Mouse (Mus musculus): ENCODE measurements at regions not wholly inside any gene's neighbourhood (a gene's known extent, or its start where the extent isn't known, plus 50 kb on each side); places are given as distances from the start of the nearest gene placed in this dataset.
A peak's percentile ranks its signal among the peaks of the same experiment; 100 is the strongest.

DNA sequence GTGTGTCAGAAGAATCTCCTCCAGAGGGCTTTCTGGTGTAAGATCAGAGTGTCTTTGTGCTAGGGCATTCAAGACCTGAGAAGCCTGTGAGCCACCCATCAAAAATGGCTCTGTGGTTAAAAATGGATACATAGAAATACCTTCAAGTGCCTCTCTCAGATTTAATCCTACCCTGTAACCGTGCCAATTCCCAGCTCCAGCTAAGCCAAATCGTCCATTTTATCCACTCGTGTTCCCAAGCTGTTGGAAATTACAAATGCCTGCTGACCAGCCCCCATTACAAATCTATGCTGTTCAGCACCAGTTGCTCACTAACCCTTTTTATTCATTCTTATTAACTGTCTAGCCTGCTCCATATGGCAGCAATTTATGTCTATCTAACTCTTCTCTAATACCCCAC is 278.3 kb upstream of the Pkdcc start:
- H3K27ac ChIP-seq (ENCODE audit: insufficient read depth, low read length) = no peak overlapping the region
- no peak overlapping the region for H3K4me3 ChIP-seq (ENCODE audit: insufficient read depth, low read length)
- TF ChIP-seq CTCF (IDR thresholded peaks at IDR 0.05; ENCODE audit: extremely low read depth, insufficient read depth, low read length) (no peak), POLR2A (IDR thresholded peaks at IDR 0.05; ENCODE audit: extremely low read depth, insufficient read depth, low read length) (no peak)
- H3K4me1 ChIP-seq (ENCODE audit: control insufficient read depth, insufficient read depth, low read length) = no peaks in the 10 kb centered on the region

DNA sequence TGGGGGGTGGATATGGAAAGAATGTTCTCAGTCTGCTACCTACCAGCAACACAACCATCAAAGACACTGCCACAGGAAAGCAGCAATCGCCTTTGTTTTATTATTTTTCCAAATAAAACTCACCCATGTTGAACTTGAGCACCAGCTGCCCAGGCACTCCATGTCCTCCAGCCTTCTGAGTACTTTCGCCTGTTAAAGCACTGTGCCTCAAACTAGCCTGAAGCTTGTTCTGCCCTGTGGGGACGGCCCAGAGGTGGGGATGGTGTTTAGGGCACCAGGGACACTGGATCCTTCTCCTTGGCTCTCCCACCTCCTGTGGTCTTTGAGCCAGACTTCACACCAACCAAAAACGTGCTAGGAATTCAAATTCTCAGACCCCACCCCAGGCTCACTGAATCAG is 269.0 kb upstream of the Pkdcc start:
- TF ChIP-seq POLR2A (IDR thresholded peaks at IDR 0.05; ENCODE audit: extremely low read depth, insufficient read depth, low read length) (no peak), CTCF (IDR thresholded peaks at IDR 0.05; ENCODE audit: extremely low read depth, insufficient read depth, low read length) (no peak)
- Histone ChIP-seq H3K4me3 (ENCODE audit: insufficient read depth, low read length) (no peak overlapping the region), H3K27ac (ENCODE audit: insufficient read depth, low read length) (no peak overlapping the region), H3K4me1 (ENCODE audit: control insufficient read depth, insufficient read depth, low read length) (no peaks in the 10 kb centered on the region)

DNA sequence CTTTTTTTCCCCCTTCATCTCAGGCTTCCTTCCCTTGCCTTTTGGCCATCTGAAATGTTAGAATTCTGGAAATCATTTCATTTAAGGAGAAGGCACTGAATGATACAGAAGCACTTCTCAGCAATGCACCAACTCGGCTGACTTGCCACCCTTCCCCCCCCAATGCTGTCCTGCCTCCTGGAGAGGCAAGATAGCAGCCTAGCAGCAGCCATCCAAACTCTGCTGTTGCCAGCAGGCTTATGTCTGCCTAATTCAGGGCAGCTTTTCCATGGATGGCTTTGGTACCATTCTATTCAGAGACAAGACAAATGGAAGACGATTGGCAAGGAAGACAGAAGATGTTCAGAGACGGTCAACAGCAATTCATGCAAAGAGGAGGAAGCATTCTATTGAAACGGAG is 265.3 kb upstream of the Pkdcc start:
- Histone ChIP-seq H3K27ac (ENCODE audit: insufficient read depth, low read length) (no peak overlapping the region), H3K4me1 (ENCODE audit: control insufficient read depth, insufficient read depth, low read length) (no peaks in the 10 kb centered on the region), H3K4me3 (ENCODE audit: insufficient read depth, low read length) (no peak overlapping the region)
- TF ChIP-seq POLR2A (IDR thresholded peaks at IDR 0.05; ENCODE audit: extremely low read depth, insufficient read depth, low read length) (no peak), CTCF (IDR thresholded peaks at IDR 0.05; ENCODE audit: extremely low read depth, insufficient read depth, low read length) (no peak)

DNA sequence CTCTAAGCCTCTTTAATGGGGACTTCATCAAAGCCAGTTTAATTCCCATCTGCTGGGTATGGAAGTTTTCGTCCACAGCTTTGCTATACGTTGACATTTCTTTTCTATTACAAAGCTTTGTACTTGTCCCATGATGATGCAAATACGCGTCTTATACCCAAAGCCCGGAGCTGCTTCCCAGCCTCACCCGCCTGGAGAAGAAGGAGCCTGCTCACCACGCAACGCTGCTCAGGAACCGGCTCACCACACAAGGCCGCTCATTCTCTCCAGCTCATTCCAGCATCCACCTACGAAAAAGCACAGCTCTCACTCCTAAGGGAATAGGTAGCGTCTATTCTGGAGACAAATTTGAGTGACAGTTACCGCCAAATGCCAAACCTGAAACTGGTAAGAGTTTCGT is 264.8 kb upstream of the Pkdcc start:
- no peaks in the 10 kb centered on the region for H3K4me1 ChIP-seq (ENCODE audit: control insufficient read depth, insufficient read depth, low read length)
- TF ChIP-seq POLR2A (IDR thresholded peaks at IDR 0.05; ENCODE audit: extremely low read depth, insufficient read depth, low read length) = no peak
- no peak overlapping the region for H3K27ac ChIP-seq (ENCODE audit: insufficient read depth, low read length)
- H3K4me3 ChIP-seq (ENCODE audit: insufficient read depth, low read length) = no peak overlapping the region

DNA sequence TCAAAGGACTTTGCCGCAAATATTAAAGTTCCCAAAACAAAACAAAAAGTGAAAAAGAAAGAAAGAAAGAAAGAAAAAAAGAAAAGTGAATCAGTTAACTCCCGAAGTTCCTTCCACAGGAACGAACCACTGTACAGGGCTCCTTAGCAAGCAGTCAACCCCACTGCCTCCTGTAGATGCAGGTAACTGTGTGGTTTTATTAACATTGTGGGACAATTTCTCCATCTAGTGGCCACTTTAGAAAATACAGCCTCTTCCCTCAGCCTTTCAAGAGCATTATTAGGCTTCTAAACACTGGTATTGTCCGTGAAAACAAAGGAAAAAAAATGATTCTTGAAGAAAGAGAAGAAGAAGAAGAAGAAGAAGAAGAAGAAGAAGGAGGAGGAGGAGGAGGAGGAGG is 257.7 kb upstream of the Pkdcc start:
- TF ChIP-seq POLR2A (IDR thresholded peaks at IDR 0.05; ENCODE audit: extremely low read depth, insufficient read depth, low read length) = no peak
- peak; percentile 43 for TF ChIP-seq CTCF (IDR thresholded peaks at IDR 0.05; ENCODE audit: extremely low read depth, insufficient read depth, low read length)
- Histone ChIP-seq H3K27ac (ENCODE audit: insufficient read depth, low read length) (no peak overlapping the region), H3K4me1 (ENCODE audit: control insufficient read depth, insufficient read depth, low read length) (no peaks in the 10 kb centered on the region), H3K4me3 (ENCODE audit: insufficient read depth, low read length) (no peak overlapping the region)

DNA sequence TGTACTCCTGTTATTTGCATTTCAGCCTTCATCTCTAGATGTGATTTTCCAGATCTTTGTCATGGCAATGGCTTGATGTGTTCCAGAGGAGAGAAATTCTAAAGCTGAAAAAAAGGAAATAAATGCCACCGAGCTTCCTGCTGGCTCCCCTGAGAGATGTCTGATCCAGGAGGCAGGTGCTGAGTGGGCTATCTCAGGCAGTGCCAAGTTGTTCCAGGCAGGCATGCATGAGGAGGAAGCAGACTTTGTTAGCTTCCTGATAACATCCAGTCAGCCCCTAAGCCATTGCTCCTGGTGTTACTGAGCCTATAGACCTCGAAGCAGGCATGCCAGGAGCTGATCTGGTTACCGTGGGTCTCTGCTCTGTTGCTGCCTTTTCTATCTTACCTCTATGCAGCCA is 251.7 kb upstream of the Pkdcc start:
- Histone ChIP-seq H3K27ac (ENCODE audit: insufficient read depth, low read length) (no peak overlapping the region), H3K4me1 (ENCODE audit: control insufficient read depth, insufficient read depth, low read length) (no peaks in the 10 kb centered on the region; the same call in 1 of the 2 replicates), H3K4me3 (ENCODE audit: insufficient read depth, low read length) (no peak overlapping the region)
- TF ChIP-seq POLR2A (IDR thresholded peaks at IDR 0.05; ENCODE audit: extremely low read depth, insufficient read depth, low read length) (no peak), CTCF (IDR thresholded peaks at IDR 0.05; ENCODE audit: extremely low read depth, insufficient read depth, low read length) (no peak)

DNA sequence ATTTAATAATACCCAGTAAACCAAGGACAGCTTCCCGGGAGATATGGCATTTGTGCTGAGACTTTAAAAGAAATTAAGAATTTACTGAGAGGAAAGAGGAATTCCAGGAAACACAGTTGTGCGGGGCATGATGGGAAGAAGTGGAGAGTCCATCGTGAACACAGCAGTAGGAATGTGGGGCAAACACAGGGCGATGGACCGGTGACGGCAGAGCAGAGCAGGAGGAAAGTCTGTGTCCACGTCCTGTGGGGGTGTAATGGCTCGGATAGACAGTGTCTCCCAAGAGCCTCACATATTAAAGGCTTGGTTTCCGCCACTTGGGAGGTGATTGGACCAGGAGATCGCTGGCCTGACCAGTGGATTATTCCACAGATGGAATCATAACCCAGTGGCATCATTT is 215.4 kb upstream of the Pkdcc start:
- TF ChIP-seq POLR2A (IDR thresholded peaks at IDR 0.05; ENCODE audit: extremely low read depth, insufficient read depth, low read length) (no peak), CTCF (IDR thresholded peaks at IDR 0.05; ENCODE audit: extremely low read depth, insufficient read depth, low read length) (no peak)
- Histone ChIP-seq H3K27ac (ENCODE audit: insufficient read depth, low read length) (no peak overlapping the region), H3K4me1 (ENCODE audit: control insufficient read depth, insufficient read depth, low read length) (no peaks in the 10 kb centered on the region), H3K4me3 (ENCODE audit: insufficient read depth, low read length) (no peak overlapping the region)

DNA sequence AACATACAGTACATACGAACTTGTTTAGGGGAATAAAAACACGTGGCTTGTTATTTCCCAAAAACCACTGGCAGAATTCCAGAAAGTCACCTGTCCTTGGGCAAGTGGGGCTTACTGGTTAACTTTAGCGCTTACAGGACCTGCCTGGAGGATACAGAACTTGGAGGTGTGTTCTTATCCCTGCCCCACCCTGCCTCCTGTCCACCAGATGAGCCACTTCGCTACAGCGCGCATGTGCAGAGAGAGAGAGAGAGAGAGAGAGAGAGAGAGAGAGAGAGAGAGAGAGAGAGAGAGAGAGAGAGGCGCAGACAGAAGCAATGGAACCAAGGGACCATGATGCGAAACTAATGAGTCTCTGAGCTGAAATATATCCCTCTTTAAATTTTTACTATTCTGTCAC is 214.7 kb upstream of the Pkdcc start:
- H3K4me1 ChIP-seq (ENCODE audit: control insufficient read depth, insufficient read depth, low read length) = no peaks in the 10 kb centered on the region
- TF ChIP-seq POLR2A (IDR thresholded peaks at IDR 0.05; ENCODE audit: extremely low read depth, insufficient read depth, low read length) (no peak), CTCF (IDR thresholded peaks at IDR 0.05; ENCODE audit: extremely low read depth, insufficient read depth, low read length) (no peak)
- H3K27ac ChIP-seq (ENCODE audit: insufficient read depth, low read length) = no peak overlapping the region
- H3K4me3 ChIP-seq (ENCODE audit: insufficient read depth, low read length) = no peak overlapping the region

DNA sequence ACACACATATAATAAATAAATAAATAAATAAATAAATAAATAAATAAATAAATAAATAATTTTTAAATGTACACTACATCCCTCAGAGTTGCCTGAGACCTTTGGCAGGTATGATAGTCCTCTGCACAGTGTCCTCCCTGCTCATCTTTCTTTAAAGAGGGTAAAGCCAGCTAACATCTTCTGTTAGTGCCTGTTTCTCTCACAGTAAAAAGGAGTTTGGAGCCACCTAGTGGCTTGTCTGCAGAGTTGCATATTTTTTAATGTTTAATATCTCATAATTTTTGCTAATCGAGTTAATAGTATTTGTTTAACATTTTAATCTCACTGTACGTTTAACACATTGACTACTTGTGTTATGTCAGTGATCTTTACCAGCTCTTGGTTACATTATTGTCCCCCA is 213.5 kb upstream of the Pkdcc start:
- TF ChIP-seq CTCF (IDR thresholded peaks at IDR 0.05; ENCODE audit: extremely low read depth, insufficient read depth, low read length) = peak; percentile 32; the same call in 1 of the 2 replicates
- no peak for TF ChIP-seq POLR2A (IDR thresholded peaks at IDR 0.05; ENCODE audit: extremely low read depth, insufficient read depth, low read length)
- Histone ChIP-seq H3K4me3 (ENCODE audit: insufficient read depth, low read length) (no peak overlapping the region), H3K4me1 (ENCODE audit: control insufficient read depth, insufficient read depth, low read length) (no peaks in the 10 kb centered on the region), H3K27ac (ENCODE audit: insufficient read depth, low read length) (no peak overlapping the region)

DNA sequence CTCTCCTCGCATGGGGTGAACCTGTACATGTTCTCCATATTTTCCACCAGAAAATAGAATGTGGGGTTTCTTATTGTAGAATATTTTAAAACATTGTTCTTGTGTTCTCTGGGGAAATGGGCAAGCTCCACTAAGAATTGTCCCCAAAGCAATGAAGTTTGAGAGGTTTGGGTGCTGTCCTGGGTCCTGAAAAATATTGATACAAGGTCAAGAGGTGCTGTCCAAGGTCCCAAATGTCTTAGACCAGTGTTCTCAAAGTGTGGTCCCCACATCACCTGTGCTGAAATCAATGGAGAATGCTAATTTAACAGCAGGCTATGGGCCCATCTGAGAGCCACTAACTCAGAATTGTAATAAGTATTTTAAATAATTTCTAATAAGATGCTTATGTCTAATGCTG is 204.2 kb upstream of the Pkdcc start:
- no peak for TF ChIP-seq CTCF (IDR thresholded peaks at IDR 0.05; ENCODE audit: extremely low read depth, insufficient read depth, low read length)
- no peak for TF ChIP-seq POLR2A (IDR thresholded peaks at IDR 0.05; ENCODE audit: extremely low read depth, insufficient read depth, low read length)
- Histone ChIP-seq H3K4me3 (ENCODE audit: insufficient read depth, low read length) (no peak overlapping the region), H3K4me1 (ENCODE audit: control insufficient read depth, insufficient read depth, low read length) (no peaks in the 10 kb centered on the region), H3K27ac (ENCODE audit: insufficient read depth, low read length) (no peak overlapping the region)

DNA sequence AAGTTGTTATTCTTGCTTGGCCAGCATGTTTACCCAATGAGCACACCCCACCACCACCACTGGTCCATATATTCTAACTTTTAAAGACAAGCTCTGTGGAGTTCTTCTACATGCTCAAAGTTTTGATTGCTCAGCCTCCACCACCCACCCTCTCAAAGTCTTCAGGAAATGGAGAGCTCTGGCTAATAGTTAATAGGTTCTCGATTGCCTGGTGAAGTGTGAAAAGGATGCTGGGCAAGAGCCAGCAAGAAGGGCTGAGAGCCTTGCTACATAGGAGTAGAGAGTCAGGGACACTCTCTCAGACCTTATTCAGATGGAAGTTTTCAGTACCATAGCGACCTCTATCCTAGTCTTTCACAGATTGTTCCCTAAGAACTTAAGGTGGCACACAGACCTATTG is 199.4 kb upstream of the Pkdcc start:
- Histone ChIP-seq H3K4me3 (ENCODE audit: insufficient read depth, low read length) (no peak overlapping the region), H3K4me1 (ENCODE audit: control insufficient read depth, insufficient read depth, low read length) (no peaks in the 10 kb centered on the region), H3K27ac (ENCODE audit: insufficient read depth, low read length) (no peak overlapping the region)
- TF ChIP-seq POLR2A (IDR thresholded peaks at IDR 0.05; ENCODE audit: extremely low read depth, insufficient read depth, low read length) (no peak), CTCF (IDR thresholded peaks at IDR 0.05; ENCODE audit: extremely low read depth, insufficient read depth, low read length) (no peak)

All from cortical plate, adult 2 months (tissue).